Mouse (Mus musculus) spleen, adult 2 months (tissue): ENCODE data around the gene Sycn.

Experiments used
- CTCF ChIP-seq: fragments of 200-500 bp; IDR thresholded peaks from 2 replicates; pipeline ENCODE4 v1.5.1; 2011; ENCODE audit warnings: mild to moderate bottlenecking, inconsistent platforms; ENCODE audit not compliant: insufficient read depth, insufficient read length, insufficient replicate concordance; ENCODE audit errors: extremely low read depth
- POLR2A ChIP-seq: fragments of 200-500 bp; IDR thresholded peaks from 2 replicates; pipeline ENCODE4 v1.6.1; 2011; ENCODE audit warnings: low read depth, low read length, inconsistent platforms

- TF ChIP-seq CTCF (no peak), POLR2A (no peak)
These were observed 32.6 kb downstream of the Sycn start for GRCm38 (mm10) chr7:28573236-28573635.
